Comparison of ENCODE assay signal across 12 mouse cellular contexts in genomic region chr13:46793824-46794223, GRCm38 (mm10).
DNase-seq lines count a peak whose midpoint lies in the region; ATAC-seq and TF ChIP-seq lines count a peak whose summit lies in the region.
"Had no signal": no experiment of that assay in that cellular context is flagged by ENCODE, and none has a peak within 500 bp of the region (broad histone marks: within the 10 kb centered on the region; RNA-seq: fewer than 3 reads in every experiment).

No protein-coding gene starts in this region.

- no peaks in the 10 kb centered on the region for H3K27me3 ChIP-seq in intestine, postnatal 0 days (replicated peaks; ENCODE audit: control insufficient read depth, insufficient read depth, low read length)
- H3K27me3 ChIP-seq in intestine, embryonic 16.5 days (replicated peaks; ENCODE audit: control insufficient read depth, insufficient read depth, low read length): no peaks in the 10 kb centered on the region
- no peaks in the 10 kb centered on the region for H3K27me3 ChIP-seq in E14TG2a.4 (ENCODE audit: insufficient read depth, low read length)

- peak; percentile 6 for DNase-seq in A20 (ENCODE audit: low read depth, low spot score)
- DNase-seq in lung, postnatal 10 days: peak; percentile 28
- no peak for DNase-seq in yolk sac, embryonic 10.5 days (ENCODE audit: low spot score)
- no peak for DNase-seq in urinary bladder, postnatal 14 days (ENCODE audit: low spot score)
- no peak for DNase-seq in frontal cortex, postnatal 10 days (ENCODE audit: low spot score in 2 of 2)
- DNase-seq: cerebellum, adult 11-12 months; right cerebral cortex, postnatal 25 days had no signal

- H3K4me2 ChIP-seq in intestine, postnatal 0 days (replicated peaks; ENCODE audit: low read depth): no peak overlapping the region
- no peak overlapping the region for H3K4me2 ChIP-seq in intestine, embryonic 16.5 days (ENCODE audit: low read depth, low read length)

- no peaks in the 10 kb centered on the region for H3K9me3 ChIP-seq in intestine, postnatal 0 days (ENCODE audit: control insufficient read depth)
- H3K9me3 ChIP-seq in intestine, embryonic 16.5 days (ENCODE audit: control insufficient read depth, low read length): no peaks in the 10 kb centered on the region
- H3K9me3 ChIP-seq in E14TG2a.4 (ENCODE audit: low read length): no peaks in the 10 kb centered on the region

- no peak for ATAC-seq in intestine, postnatal 0 days
- no peak for ATAC-seq in intestine, embryonic 16.5 days
- ATAC-seq: activated CD4-positive, CD25-positive, alpha-beta regulatory T cell, adult 4 months had no signal

- WGBS in intestine, postnatal 0 days: 80% methylated on average over 13 of the region's 13 CpGs
- 85% methylated on average over 13 of the region's 13 CpGs for WGBS in intestine, embryonic 16.5 days

- H3K27ac ChIP-seq in intestine, postnatal 0 days (ENCODE audit: low read depth, low read length): no peak overlapping the region
- H3K27ac ChIP-seq in intestine, embryonic 16.5 days (ENCODE audit: low read length): no peak overlapping the region
- H3K27ac ChIP-seq: macrophage had no signal

- H3K36me3 ChIP-seq in intestine, postnatal 0 days (ENCODE audit: control insufficient read depth, insufficient read depth): peaks cover 49% of the 10 kb centered on the region
- peaks cover 10% of the 10 kb centered on the region for H3K36me3 ChIP-seq in intestine, embryonic 16.5 days (ENCODE audit: control insufficient read depth, insufficient read depth, low read length)
- H3K36me3 ChIP-seq in E14TG2a.4 (ENCODE audit: insufficient read depth, low read length): peaks cover 55% of the 10 kb centered on the region

- no peaks in the 10 kb centered on the region for H3K4me1 ChIP-seq in intestine, postnatal 0 days (replicated peaks; ENCODE audit: control insufficient read depth, insufficient read depth, low read length)
- no peaks in the 10 kb centered on the region for H3K4me1 ChIP-seq in intestine, embryonic 16.5 days (ENCODE audit: control insufficient read depth, insufficient read depth, low read length)
- peaks cover 10% of the 10 kb centered on the region for H3K4me1 ChIP-seq in E14TG2a.4 (replicated peaks; ENCODE audit: low read depth, low read length)

- no peak overlapping the region for H3K4me3 ChIP-seq in intestine, postnatal 0 days (ENCODE audit: low read depth, low read length)
- no peak overlapping the region for H3K4me3 ChIP-seq in intestine, embryonic 16.5 days (ENCODE audit: low read length)
- H3K4me3 ChIP-seq in E14TG2a.4 (replicated peaks; ENCODE audit: low read length): no peak overlapping the region

- TF ChIP-seq CTCF in intestine, postnatal 0 days (IDR thresholded peaks at IDR 0.05; ENCODE audit: low read depth): peak; percentile 51
- TF ChIP-seq CTCF in E14TG2a.4 (conservative IDR thresholded peaks at IDR 0.05; ENCODE audit: low read length): peak; percentile 84

- no peak overlapping the region for H3K9ac ChIP-seq in intestine, postnatal 0 days (ENCODE audit: low read depth, low read length)
- H3K9ac ChIP-seq in intestine, embryonic 16.5 days (ENCODE audit: low read depth, low read length): no peak overlapping the region

Comparison
In these comparisons a context has a peak if more than half of its experiments do, and no peak if none do; other contexts are left out.
1. DNase-seq: peak in A20 (single experiment) and lung, postnatal 10 days (single experiment); none in yolk sac, embryonic 10.5 days (single experiment), urinary bladder, postnatal 14 days (single experiment) and frontal cortex, postnatal 10 days (0 of 2).